Mouse (Mus musculus) ES-E14 (cell line): ENCODE data around the gene Scel. TPM values are rescaled to one million over a fixed set of nuclear protein-coding genes. Genes with fewer than 3 reads are reported as not detected.

Experiments
- DNase-seq: peaks from one replicate; pipeline ENCODE4 v3.0.0-alpha.2; 2013; ENCODE audit warnings: low read depth, low spot score
- H3K27ac ChIP-seq: 2 replicates; pipeline ENCODE4 v1.5.1; 2012; ENCODE audit warnings: low read depth, mild to moderate bottlenecking, low read length, moderate library complexity, mixed read lengths; ENCODE audit not compliant: poor library complexity, insufficient read depth, severe bottlenecking
- H3K36me3 ChIP-seq: 2 replicates; pipeline ENCODE4 v1.6.1; 2012; ENCODE audit warnings: mild to moderate bottlenecking, low read length, moderate library complexity, mixed read lengths; ENCODE audit not compliant: control insufficient read depth, poor library complexity, insufficient read depth, severe bottlenecking
- H3K4me1 ChIP-seq, 2 experiments: fragments of 150-350 bp in 1 of 2; sonication (generic) in 1 of 2; 2 replicates each; pipeline ENCODE4 v1.6.1; 2012; ENCODE audit warnings: low read length in 2 of 2, mild to moderate bottlenecking in 1 of 2, mixed read lengths in 1 of 2; ENCODE audit not compliant: control insufficient read depth in 2 of 2, insufficient read depth in 2 of 2, poor library complexity in 1 of 2
- H3K4me3 ChIP-seq, 2 experiments: fragments of 150-350 bp in 1 of 2; sonication (generic) in 1 of 2; 2 replicates each; pipeline ENCODE4 v1.5.1; 2012; ENCODE audit warnings: low read length in 2 of 2, low read depth in 1 of 2, mild to moderate bottlenecking in 1 of 2, mixed read lengths in 1 of 2; ENCODE audit not compliant: insufficient read depth in 1 of 2, poor library complexity in 1 of 2, severe bottlenecking in 1 of 2
- H3K9ac ChIP-seq: 2 replicates; pipeline ENCODE4 v1.6.1; 2012; ENCODE audit warnings: low read depth, mild to moderate bottlenecking, low read length, mixed read lengths; ENCODE audit not compliant: poor library complexity, insufficient read depth, severe bottlenecking
- H3K9me3 ChIP-seq: fragments of 150-350 bp; sonication (generic); 2 replicates; pipeline ENCODE4 v1.6.1; 2012; ENCODE audit warnings: low read depth, mild to moderate bottlenecking, low read length; ENCODE audit not compliant: control insufficient read depth, insufficient read depth
- CHD2 ChIP-seq: IDR thresholded peaks from 2 replicates; pipeline ENCODE4 v1.6.1; 2014; ENCODE audit warnings: mild to moderate bottlenecking, low read depth, low read length, inconsistent platforms
- HCFC1 ChIP-seq: IDR thresholded peaks from 2 replicates; pipeline ENCODE4 v1.6.1; 2012; ENCODE audit warnings: low read length, inconsistent platforms, borderline replicate concordance; ENCODE audit not compliant: insufficient read depth
- MAFK ChIP-seq: IDR thresholded peaks from 2 replicates; pipeline ENCODE4 v1.6.1; 2014; ENCODE audit warnings: mild to moderate bottlenecking, low read depth, low read length, inconsistent platforms; ENCODE audit not compliant: insufficient read depth
- ZC3H11A ChIP-seq: IDR thresholded peaks from 2 replicates; pipeline ENCODE4 v1.6.1; 2012; ENCODE audit warnings: low read depth, mild to moderate bottlenecking, inconsistent platforms, low read length, borderline replicate concordance
- ZNF384 ChIP-seq: IDR thresholded peaks from 2 replicates; pipeline ENCODE4 v1.6.1; 2012; ENCODE audit warnings: low read depth, low read length, inconsistent platforms
- in situ Hi-C, 2 experiments: fragments of 600-800 bp; cut with MboI; formaldehyde crosslinking; loops; one replicate each; pipeline ENCODE4 v1.15.1; 2025; ENCODE audit warnings: low sequenced_read_pairs in 2 of 2, inconsistent platforms in 1 of 2; ENCODE audit not compliant: unreplicated experiment in 2 of 2
- total RNA-seq: library from RNA; depleted of rRNA; stranded (reverse); fragments of 300-350 nt; gene quantifications from 2 replicates; pipeline ENCODE4 v1.2.3, GENCODE M21; 2012

Scel gene
- total RNA-seq, 1 experiment: 0.49 TPM

- DNase-seq: no peak
- no peak overlapping the region for H3K4me3 ChIP-seq
- no peaks in the 10 kb centered on the region for H3K36me3 ChIP-seq
- no peak overlapping the region for H3K27ac ChIP-seq
- no peak overlapping the region for H3K9ac ChIP-seq
- no peaks in the 10 kb centered on the region for H3K4me1 ChIP-seq
- in situ Hi-C loops: loop anchor here in 1 of 2 experiments (5.0 kb wide), 1 partner anchor 525 kb away; no protein-coding TSS in a partner anchor
- H3K9me3 ChIP-seq: no peaks in the 10 kb centered on the region
- TF ChIP-seq ZC3H11A (peak; percentile 41; the same call in 1 of the 2 replicates), ZNF384 (no peak), CHD2 (no peak)
These were observed 24.4 kb downstream of the Scel start for GRCm38 (mm10) chr14:103537355-103538056.

GRCm38 (mm10) chr14:103539796-103540195 is 26.7 kb downstream of the Scel start:
- no peaks in the 10 kb centered on the region for H3K4me1 ChIP-seq
- TF ChIP-seq CHD2 (no peak), ZNF384 (no peak), ZC3H11A (no peak), MAFK (no peak), HCFC1 (no peak)
- no peaks in the 10 kb centered on the region for H3K9me3 ChIP-seq
- DNase-seq: peak; percentile 69
- in situ Hi-C loops: loop anchor here in 1 of 2 experiments (5.0 kb wide), 1 partner anchor 527 kb away; no protein-coding TSS in a partner anchor
- no peaks in the 10 kb centered on the region for H3K36me3 ChIP-seq
- no peak overlapping the region for H3K9ac ChIP-seq
- no peak overlapping the region for H3K27ac ChIP-seq
- no peak overlapping the region for H3K4me3 ChIP-seq

- no peaks in the 10 kb centered on the region for H3K36me3 ChIP-seq
- TF ChIP-seq MAFK (no peak), HCFC1 (no peak), ZC3H11A (no peak), ZNF384 (no peak), CHD2 (no peak)
- H3K27ac ChIP-seq: no peak overlapping the region
- no peak overlapping the region for H3K4me3 ChIP-seq
- DNase-seq: no peak
- H3K4me1 ChIP-seq: no peaks in the 10 kb centered on the region
- in situ Hi-C loops: no loop called here
- H3K9me3 ChIP-seq: no peaks in the 10 kb centered on the region
- H3K9ac ChIP-seq: no peak overlapping the region
These were observed 28.5 kb downstream of the Scel start for GRCm38 (mm10) chr14:103541679-103542078.

- TF ChIP-seq HCFC1 (no peak), ZNF384 (no peak), CHD2 (no peak)
- no peak for DNase-seq
- no peaks in the 10 kb centered on the region for H3K36me3 ChIP-seq
- no peaks in the 10 kb centered on the region for H3K4me1 ChIP-seq
- in situ Hi-C loops: no loop called here
- no peak overlapping the region for H3K9ac ChIP-seq
- H3K4me3 ChIP-seq: no peak overlapping the region
- H3K27ac ChIP-seq: no peak overlapping the region
- no peaks in the 10 kb centered on the region for H3K9me3 ChIP-seq
These were observed 30.4 kb downstream of the Scel start for GRCm38 (mm10) chr14:103543304-103544079.

- no peak for DNase-seq
- Histone ChIP-seq H3K4me3 (no peak overlapping the region), H3K36me3 (no peaks in the 10 kb centered on the region), H3K4me1 (no peaks in the 10 kb centered on the region), H3K27ac (no peak overlapping the region), H3K9ac (no peak overlapping the region), H3K9me3 (no peaks in the 10 kb centered on the region)
- in situ Hi-C loops: no loop called here
- no peak for TF ChIP-seq HCFC1
- no peak for TF ChIP-seq CHD2
- TF ChIP-seq ZC3H11A: no peak
- TF ChIP-seq MAFK: no peak
- no peak for TF ChIP-seq ZNF384
These were observed 32.6 kb downstream of the Scel start for GRCm38 (mm10) chr14:103545734-103546133.
